ENCODE assay signal across 8 mouse cellular contexts in genomic region chr6:83710361-83711066, GRCm38 (mm10). TPM values are rescaled to one million over a fixed set of nuclear protein-coding genes. Genes with fewer than 3 reads are reported as not detected.
DNase-seq lines count a peak whose midpoint lies in the region; ATAC-seq and TF ChIP-seq lines count a peak whose summit lies in the region.

No protein-coding gene starts in this region.

- H3K9ac ChIP-seq in forebrain, embryonic 13.5 days = no peak overlapping the region
- no peak overlapping the region for H3K9ac ChIP-seq in liver, embryonic 14.5 days (replicated peaks)

- no peak for TF ChIP-seq EP300 in liver, embryonic 14.5 days (IDR thresholded peaks at IDR 0.05; ENCODE audit: low read depth)

- H3K27ac ChIP-seq in heart, embryonic 10.5 days = no peak overlapping the region
- H3K27ac ChIP-seq in forebrain, embryonic 13.5 days = no peak overlapping the region
- H3K27ac ChIP-seq in liver, embryonic 14.5 days = no peak overlapping the region
- H3K27ac ChIP-seq in left cerebral cortex, adult 2 months = no peak overlapping the region

- no peaks in the 10 kb centered on the region for H3K9me3 ChIP-seq in heart, embryonic 10.5 days
- no peaks in the 10 kb centered on the region for H3K9me3 ChIP-seq in forebrain, embryonic 13.5 days (replicated peaks)
- no peaks in the 10 kb centered on the region for H3K9me3 ChIP-seq in liver, embryonic 14.5 days (ENCODE audit: control insufficient read depth, low read length)

- DNase-seq in heart, embryonic 10.5 days (ENCODE audit: low spot score) = no peak
- no peak for DNase-seq in heart, adult 8-10 months (ENCODE audit: low spot score)
- DNase-seq in CD4-positive helper T cell, adult 2 months (ENCODE audit: low read depth, low spot score) = peak; percentile 24
- no peak for DNase-seq in liver, embryonic 14.5 days (ENCODE audit: low read depth in 3 of 3, low spot score in 3 of 3)
- no peak for DNase-seq in layer of hippocampus, postnatal 25 days (ENCODE audit: extremely low spot score in 1 of 2, low spot score in 1 of 2)
- DNase-seq in cerebellum, adult 9-10 months = no peak
- no peak for DNase-seq in left cerebral cortex, adult 2 months (ENCODE audit: extremely low spot score in 1 of 2, low spot score in 2 of 2)

- H3K4me2 ChIP-seq in forebrain, embryonic 13.5 days = peak overlapping the region; percentile 80
- H3K4me2 ChIP-seq in liver, embryonic 14.5 days (ENCODE audit: low read depth) = peak overlapping the region; percentile 43

- no peak for TF ChIP-seq CTCF in liver, embryonic 14.5 days (IDR thresholded peaks at IDR 0.05; ENCODE audit: low read depth)
- no peak for TF ChIP-seq CTCF in left cerebral cortex, adult 2 months (IDR thresholded peaks at IDR 0.05)

- intact Hi-C loops in left cerebral cortex, adult 2 months (cut with DNase I) = loop anchor here (10.0 kb wide), 1 partner anchor 636 kb away; the partner anchor contains the start of genes Pcgf1 and Tlx2

- peak overlapping the region; percentile 65 for H3K4me3 ChIP-seq in heart, embryonic 10.5 days
- H3K4me3 ChIP-seq in forebrain, embryonic 13.5 days = peak overlapping the region; percentile 44
- H3K4me3 ChIP-seq in liver, embryonic 14.5 days (ENCODE audit: insufficient read depth in 1 of 2, low read depth in 2 of 2, low read length in 2 of 2) = no peak overlapping the region
- no peak overlapping the region for H3K4me3 ChIP-seq in left cerebral cortex, adult 2 months

- peaks cover 24% of the 10 kb centered on the region for H3K4me1 ChIP-seq in heart, embryonic 10.5 days
- H3K4me1 ChIP-seq in forebrain, embryonic 13.5 days = peaks cover 22% of the 10 kb centered on the region
- no peaks in the 10 kb centered on the region for H3K4me1 ChIP-seq in liver, embryonic 14.5 days (replicated peaks; ENCODE audit: control insufficient read depth in 2 of 2, insufficient read depth in 2 of 2, low read length in 1 of 2)

- WGBS in heart, embryonic 10.5 days = 1% methylated on average over 32 of the region's 32 CpGs
- WGBS in forebrain, embryonic 13.5 days = under 1% methylated on average over 32 of the region's 32 CpGs
- 2% methylated on average over 32 of the region's 32 CpGs for WGBS in liver, embryonic 14.5 days (ENCODE audit: insufficient replicate concordance)

- ATAC-seq in forebrain, embryonic 13.5 days = peak; percentile 65; the same call in 1 of the 2 replicates
- ATAC-seq in liver, embryonic 14.5 days (ENCODE audit: insufficient read depth) = 0 out of 2 replicates have a peak, but pooled peaks have one; percentile 11

- peaks cover 100% of the 10 kb centered on the region for H3K27me3 ChIP-seq in heart, embryonic 10.5 days (ENCODE audit: insufficient read depth, poor library complexity, severe bottlenecking)
- H3K27me3 ChIP-seq in forebrain, embryonic 13.5 days = peaks cover 100% of the 10 kb centered on the region
- peaks cover 100% of the 10 kb centered on the region for H3K27me3 ChIP-seq in liver, embryonic 14.5 days (ENCODE audit: control insufficient read depth, insufficient read depth, low read length)

- H3K36me3 ChIP-seq in heart, embryonic 10.5 days = no peaks in the 10 kb centered on the region
- H3K36me3 ChIP-seq in forebrain, embryonic 13.5 days (ENCODE audit: poor library complexity, severe bottlenecking) = no peaks in the 10 kb centered on the region
- H3K36me3 ChIP-seq in liver, embryonic 14.5 days (replicated peaks; ENCODE audit: control insufficient read depth, insufficient read depth, low read depth) = no peaks in the 10 kb centered on the region

RNA-seq across cellular contexts. Expression of gene Vax2, which starts 0.6 kb away (rescaled TPM):
- polyA plus RNA-seq in heart, embryonic 10.5 days (2016; fragmentation: Nextera tagmentation; extraction: Ambion mirVana) = not detected in 2 replicates
- total RNA-seq in heart, adult 8-10 months (2022) = not detected
- polyA plus RNA-seq in forebrain, embryonic 13.5 days (2015; fragmentation: Nextera tagmentation; extraction: Ambion mirVana) = 0.19 TPM in 1 of 2 replicates, not detected in the other
- not detected in 2 replicates for polyA plus RNA-seq in liver, embryonic 14.5 days (2012; rRNA removed)
- not detected in 2 replicates for polyA plus RNA-seq in liver, embryonic 14.5 days (2014; fragmentation: Nextera tagmentation; extraction: Ambion mirVana)
- total RNA-seq in layer of hippocampus, postnatal 25 days (2021) = not detected
- total RNA-seq in left cerebral cortex, adult 2 months (2021) = not detected

RNA-seq across cellular contexts. Expression of gene Atp6v1b1, which starts 32.3 kb away (rescaled TPM):
- polyA plus RNA-seq in heart, embryonic 10.5 days (2016; fragmentation: Nextera tagmentation; extraction: Ambion mirVana) = not detected in 2 replicates
- under 1 TPM in 1 of 4 experiments, not detected in 3; 0.17 TPM for total RNA-seq in heart, adult 8-10 months (2022)
- polyA plus RNA-seq in forebrain, embryonic 13.5 days (2015; fragmentation: Nextera tagmentation; extraction: Ambion mirVana) = 0.19 TPM in 1 of 2 replicates, not detected in the other
- polyA plus RNA-seq in liver, embryonic 14.5 days (2012; rRNA removed) = 0.02 TPM in 1 of 2 replicates, not detected in the other
- polyA plus RNA-seq in liver, embryonic 14.5 days (2014; fragmentation: Nextera tagmentation; extraction: Ambion mirVana) = not detected in 2 replicates
- under 1 TPM in 1 of 2 experiments, not detected in 1; 0.30 TPM for total RNA-seq in layer of hippocampus, postnatal 25 days (2021)
- total RNA-seq in left cerebral cortex, adult 2 months (2021) = under 1 TPM in 1 of 2 experiments, not detected in 1; 0.20 TPM

RNA-seq across cellular contexts. Expression of gene Cd207, which starts 32.9 kb away (rescaled TPM):
- not detected in 2 replicates for polyA plus RNA-seq in heart, embryonic 10.5 days (2016; fragmentation: Nextera tagmentation; extraction: Ambion mirVana)
- 1 to 10 TPM in 1 of 4 experiments, under 1 TPM in 3; 0.46 to 1.1 (median 0.75) TPM for total RNA-seq in heart, adult 8-10 months (2022)
- not detected in 2 replicates for polyA plus RNA-seq in forebrain, embryonic 13.5 days (2015; fragmentation: Nextera tagmentation; extraction: Ambion mirVana)
- 0.08 and 0.17 TPM in 2 replicates for polyA plus RNA-seq in liver, embryonic 14.5 days (2012; rRNA removed)
- polyA plus RNA-seq in liver, embryonic 14.5 days (2014; fragmentation: Nextera tagmentation; extraction: Ambion mirVana) = 0.33 and 0.53 TPM in 2 replicates
- total RNA-seq in layer of hippocampus, postnatal 25 days (2021) = not detected
- not detected for total RNA-seq in left cerebral cortex, adult 2 months (2021)

RNA-seq across cellular contexts. Expression of gene Ankrd53, which starts 51.9 kb away (rescaled TPM):
- 0.09 and 0.10 TPM in 2 replicates for polyA plus RNA-seq in heart, embryonic 10.5 days (2016; fragmentation: Nextera tagmentation; extraction: Ambion mirVana)
- total RNA-seq in heart, adult 8-10 months (2022) = under 1 TPM in 1 of 4 experiments, not detected in 3; 0.22 TPM
- 0.13 and 0.28 TPM in 2 replicates for polyA plus RNA-seq in forebrain, embryonic 13.5 days (2015; fragmentation: Nextera tagmentation; extraction: Ambion mirVana)
- not detected in 2 replicates for polyA plus RNA-seq in liver, embryonic 14.5 days (2012; rRNA removed)
- 0.08 TPM in 1 of 2 replicates, not detected in the other for polyA plus RNA-seq in liver, embryonic 14.5 days (2014; fragmentation: Nextera tagmentation; extraction: Ambion mirVana)
- total RNA-seq in layer of hippocampus, postnatal 25 days (2021) = not detected
- total RNA-seq in left cerebral cortex, adult 2 months (2021) = not detected

RNA-seq across cellular contexts. Expression of gene Clec4f, which starts 54.5 kb away (rescaled TPM):
- polyA plus RNA-seq in heart, embryonic 10.5 days (2016; fragmentation: Nextera tagmentation; extraction: Ambion mirVana) = not detected in 2 replicates
- under 1 TPM; 0.25 to 0.57 (median 0.47) TPM for total RNA-seq in heart, adult 8-10 months (2022)
- not detected in 2 replicates for polyA plus RNA-seq in forebrain, embryonic 13.5 days (2015; fragmentation: Nextera tagmentation; extraction: Ambion mirVana)
- polyA plus RNA-seq in liver, embryonic 14.5 days (2012; rRNA removed) = 3.3 and 3.9 TPM in 2 replicates
- polyA plus RNA-seq in liver, embryonic 14.5 days (2014; fragmentation: Nextera tagmentation; extraction: Ambion mirVana) = 4.1 and 5.3 TPM in 2 replicates
- total RNA-seq in layer of hippocampus, postnatal 25 days (2021) = not detected
- total RNA-seq in left cerebral cortex, adult 2 months (2021) = not detected

Comparison
In these comparisons a context has a peak if more than half of its experiments do, and no peak if none do; other contexts are left out.
1. H3K4me3 ChIP-seq: peak in heart, embryonic 10.5 days (single experiment) and forebrain, embryonic 13.5 days (single experiment); none in liver, embryonic 14.5 days (0 of 2) and left cerebral cortex, adult 2 months (single experiment).